Mouse (Mus musculus) lung, postnatal 0 days (tissue): ENCODE results near the gene Plxnb2.

Experiments used
- CTCF ChIP-seq: IDR thresholded peaks from 2 replicates; pipeline ENCODE4 v1.5.1; 2016; ENCODE audit warnings: antibody characterized with exemption, mild to moderate bottlenecking
- EP300 ChIP-seq: IDR thresholded peaks from 2 replicates; pipeline ENCODE4 v1.6.1; 2016; ENCODE audit warnings: antibody characterized with exemption, mild to moderate bottlenecking, control low read depth

DNA sequence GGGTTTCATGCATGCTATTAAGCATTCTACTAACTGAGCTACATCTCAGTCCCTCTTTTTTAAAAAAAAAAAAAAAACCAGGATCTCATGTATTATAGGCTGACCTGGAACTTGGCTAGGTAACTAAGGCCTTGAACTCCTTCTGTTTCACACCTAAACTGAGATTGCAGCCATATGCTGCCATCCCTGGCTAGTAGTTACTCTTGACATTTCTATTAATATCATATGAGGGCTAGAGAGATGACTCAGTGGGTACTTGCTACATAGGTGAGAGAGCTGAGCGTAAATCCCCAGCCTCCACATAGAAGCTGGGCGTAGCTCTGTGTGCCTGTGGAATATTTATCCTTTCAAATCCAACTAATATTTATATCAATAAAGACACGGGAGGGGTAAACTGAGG is 34.4 kb upstream of the Plxnb2 start:
- TF ChIP-seq CTCF: no peak
- TF ChIP-seq EP300: no peak
